Mouse (Mus musculus) forebrain, embryonic 14.5 days (tissue): Measurements from ENCODE around the gene P3h3. TPM values are rescaled to one million over a fixed set of nuclear protein-coding genes. Genes with fewer than 3 reads are reported as not detected.
"Not testable (repeated sequence)": the region's sequence is repeated elsewhere in the genome, so short reads cannot be mapped to it uniquely, and the experiment has no call there.

ENCODE experiments used
- ATAC-seq: fragments of 200-750 bp; cut with Nextera tagmentation; 2 replicates; pipeline ENCODE4 v1.8.0; 2017; ENCODE audit warnings: mild to moderate bottlenecking, moderate library complexity
- DNase-seq: peaks from one replicate; pipeline ENCODE4 v3.0.0-alpha.2; 2015; ENCODE audit warnings: low spot score
- H3K27ac ChIP-seq: fragments of 300-500 bp; sonication (generic); 2 replicates; pipeline ENCODE4 v1.5.1; 2014; ENCODE audit warnings: low read depth, mild to moderate bottlenecking, control low read depth, low read length, moderate library complexity
- H3K27me3 ChIP-seq: fragments of 300-500 bp; sonication (generic); replicated peaks from 2 replicates; pipeline ENCODE4 v1.6.1; 2014; ENCODE audit warnings: low read length, control low read depth, mixed read lengths; ENCODE audit not compliant: control insufficient read depth, insufficient read depth
- H3K36me3 ChIP-seq: fragments of 300-500 bp; sonication (generic); 2 replicates; pipeline ENCODE4 v1.6.1; 2014; ENCODE audit warnings: low read length, control low read depth; ENCODE audit not compliant: control insufficient read depth, insufficient read depth
- H3K4me1 ChIP-seq: fragments of 300-500 bp; sonication (generic); 2 replicates; pipeline ENCODE4 v1.6.1; 2014; ENCODE audit warnings: antibody characterized with exemption, low read length, control low read depth; ENCODE audit not compliant: control insufficient read depth, insufficient read depth
- H3K4me2 ChIP-seq: fragments of 300-500 bp; sonication (generic); 2 replicates; pipeline ENCODE4 v1.6.1; 2014; ENCODE audit warnings: mild to moderate bottlenecking, control low read depth, low read length
- H3K4me3 ChIP-seq: fragments of 300-500 bp; sonication (generic); 2 replicates; pipeline ENCODE4 v1.5.1; 2014; ENCODE audit warnings: low read depth, low read length, control low read depth
- H3K9ac ChIP-seq: fragments of 300-500 bp; sonication (generic); 2 replicates; pipeline ENCODE4 v1.6.1; 2014; ENCODE audit warnings: mild to moderate bottlenecking, low read length, control low read depth, moderate library complexity
- H3K9me3 ChIP-seq: fragments of 300-500 bp; sonication (generic); replicated peaks from 2 replicates; pipeline ENCODE4 v1.6.1; 2016; ENCODE audit warnings: low read length, control low read depth, mixed read lengths; ENCODE audit not compliant: control insufficient read depth
- WGBS: fragments of 180-500 bp; shearing (Covaris S2); extraction: QIAGEN DNeasy Blood & Tissue Kit; methylation state at CpG from one replicate; pipeline ENCODE4 v1.1.7; 2014; 5-methylcytosine and 5-hydroxymethylcytosine counted together
- polyA plus RNA-seq: library from polyadenylated mRNA; unstranded; fragments of >200 nt; fragmentation: Nextera tagmentation; extraction: Ambion mirVana; gene quantifications from 2 replicates; pipeline ENCODE4 v1.2.1, GENCODE M21; 2014

Gene P3h3
- polyA plus RNA-seq, 1 experiment from 2014 or later, result 6.2 TPM

DNA sequence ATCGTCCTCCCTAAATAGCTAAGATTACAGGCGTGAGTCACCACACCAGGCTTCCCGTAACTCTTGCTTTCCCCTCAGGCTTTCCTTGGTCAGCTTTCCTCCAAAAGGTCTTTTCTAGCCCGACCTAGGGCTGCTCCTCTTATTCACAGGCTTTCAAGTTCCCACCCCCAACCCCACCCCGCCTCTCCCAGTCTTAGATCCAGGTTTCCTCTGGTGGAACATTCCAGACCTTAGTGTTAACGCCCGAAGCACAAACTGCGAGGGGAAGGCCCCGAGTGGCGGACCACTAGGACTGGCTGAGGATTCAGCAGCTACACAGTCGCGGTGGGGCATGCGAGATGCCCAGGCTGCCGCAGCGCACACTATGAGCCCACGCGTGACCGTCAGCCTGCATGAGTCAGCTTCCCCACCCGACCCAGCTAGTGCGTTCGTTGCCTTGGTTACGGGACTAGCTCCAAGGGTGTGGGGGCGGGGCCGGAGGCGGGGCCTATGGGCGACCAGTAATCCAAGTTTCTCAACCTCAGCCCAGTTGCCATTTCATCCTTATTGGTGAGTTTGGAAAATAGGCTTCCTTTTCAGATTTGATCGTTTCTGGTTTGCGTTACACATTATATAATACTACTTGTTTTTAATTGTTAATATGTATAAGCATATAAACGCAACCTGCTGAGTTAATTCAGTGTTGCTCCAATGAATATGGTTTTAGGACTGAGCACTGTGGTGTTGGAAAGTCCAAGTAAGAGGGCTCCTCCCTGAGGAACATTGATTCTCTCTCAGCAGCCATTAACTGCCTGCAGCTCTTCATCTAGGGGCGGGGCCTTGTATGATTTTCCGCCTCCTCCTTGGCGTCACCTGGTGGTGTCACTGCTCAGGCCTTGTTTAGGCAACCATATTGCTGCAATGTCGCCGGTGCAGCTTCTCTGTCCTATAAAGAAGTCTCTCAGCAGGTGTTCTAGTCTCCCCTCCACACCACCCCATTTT lies 51.9 kb downstream of the P3h3 start:
- peak; percentile 96 for DNase-seq
- peak overlapping the region; percentile 30 for H3K4me3 ChIP-seq
- peak overlapping the region; percentile 31 for H3K27ac ChIP-seq
- 2% methylated on average over 34 of the region's 34 CpGs for WGBS
- H3K36me3 ChIP-seq, result 0 out of 2 replicates have a peak, but pooled peaks cover 7% of the 10 kb centered on the region
- H3K27me3 ChIP-seq, result no peaks in the 10 kb centered on the region
- H3K4me1 ChIP-seq, result peaks cover 11% of the 10 kb centered on the region
- no peaks in the 10 kb centered on the region for H3K9me3 ChIP-seq
- H3K4me2 ChIP-seq, result peak overlapping the region; percentile 60
- peak overlapping the region; percentile 47; the same call in 1 of the 2 replicates for H3K9ac ChIP-seq
- ATAC-seq, result peak; percentile 81

DNA sequence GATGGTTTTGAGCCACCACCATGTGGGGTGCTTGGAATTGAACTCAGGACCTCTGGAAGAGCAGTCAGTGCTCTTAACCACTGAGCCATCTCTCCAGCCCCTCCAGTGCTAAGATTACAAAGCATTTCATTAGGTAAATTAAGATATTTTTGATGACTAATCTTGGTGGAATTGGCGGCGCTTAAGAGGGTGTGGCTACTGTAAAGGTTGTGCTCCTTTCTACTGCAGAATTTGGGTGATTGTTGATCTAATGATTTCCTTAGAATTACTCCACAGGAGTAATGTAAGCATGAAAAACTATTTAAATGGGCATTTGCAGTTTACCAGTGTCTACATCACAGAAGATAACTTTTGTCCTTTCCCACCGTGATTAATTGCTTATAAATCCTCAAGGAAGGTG lies 53.2 kb downstream of the P3h3 start:
- H3K9ac ChIP-seq, result no peak overlapping the region
- H3K27ac ChIP-seq, result no peak overlapping the region
- H3K27me3 ChIP-seq, result no peaks in the 10 kb centered on the region
- WGBS, result 87% methylated on average over 3 of the region's 3 CpGs
- no peak overlapping the region for H3K4me2 ChIP-seq
- no peak overlapping the region for H3K4me3 ChIP-seq
- DNase-seq (no peak), ATAC-seq (no peak)
- no peaks in the 10 kb centered on the region for H3K9me3 ChIP-seq
- H3K4me1 ChIP-seq, result peaks cover 8% of the 10 kb centered on the region
- H3K36me3 ChIP-seq, result no peaks in the 10 kb centered on the region

DNA sequence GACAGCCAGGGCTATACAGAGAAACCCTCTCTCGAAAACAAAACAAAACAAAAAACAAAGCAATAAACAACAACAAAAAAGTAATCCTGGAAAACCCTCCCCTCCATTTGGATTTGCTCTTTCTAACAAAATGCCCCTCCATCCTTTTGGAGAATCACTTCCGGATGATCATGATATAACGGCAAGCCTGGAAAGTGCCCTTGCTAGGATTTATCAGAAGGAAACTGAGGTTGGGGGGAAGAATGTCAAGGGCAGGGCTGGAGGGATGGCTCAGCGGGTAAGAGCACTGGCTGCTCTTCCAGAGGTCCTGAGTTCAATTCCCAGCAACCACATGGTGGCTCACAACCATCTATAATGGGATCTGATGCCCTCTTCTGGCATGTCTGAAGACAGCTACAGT lies 53.9 kb downstream of the P3h3 start:
- not testable (repeated sequence) for H3K27ac ChIP-seq, H3K4me3 ChIP-seq, H3K36me3 ChIP-seq, DNase-seq, ATAC-seq, H3K9ac ChIP-seq, H3K27me3 ChIP-seq, H3K4me2 ChIP-seq, H3K9me3 ChIP-seq, H3K4me1 ChIP-seq
- WGBS, result 95% methylated on average over 4 of the region's 4 CpGs

DNA sequence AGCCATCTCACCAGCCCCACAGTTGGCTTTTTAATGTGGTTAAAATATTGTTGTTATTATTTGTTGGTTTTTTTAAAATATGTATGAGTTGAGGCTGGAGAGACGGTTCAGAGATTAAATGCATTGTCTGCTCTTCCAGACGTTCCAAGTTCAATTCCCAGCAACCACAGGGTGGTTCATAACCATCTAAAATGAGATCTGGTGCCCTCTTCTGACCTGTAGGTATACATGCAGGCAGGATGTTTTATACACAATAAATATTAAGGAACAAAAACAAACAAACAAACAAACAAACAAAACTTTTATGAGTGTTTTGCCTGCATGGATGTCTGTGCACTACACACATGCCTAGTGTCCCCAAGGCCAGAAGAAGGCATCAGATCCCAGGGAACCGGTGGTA lies 54.5 kb downstream of the P3h3 start:
- Histone ChIP-seq H3K36me3 (no peaks in the 10 kb centered on the region), H3K4me3 (no peak overlapping the region), H3K9ac (no peak overlapping the region), H3K4me2 (no peak overlapping the region), H3K4me1 (peaks cover 3% of the 10 kb centered on the region; the same call in 1 of the 2 replicates), H3K27me3 (no peaks in the 10 kb centered on the region), H3K27ac (no peak overlapping the region), H3K9me3 (no peaks in the 10 kb centered on the region)
- ATAC-seq, result no peak
- 79% methylated on average over 3 of the region's 3 CpGs for WGBS
- DNase-seq, result no peak

DNA sequence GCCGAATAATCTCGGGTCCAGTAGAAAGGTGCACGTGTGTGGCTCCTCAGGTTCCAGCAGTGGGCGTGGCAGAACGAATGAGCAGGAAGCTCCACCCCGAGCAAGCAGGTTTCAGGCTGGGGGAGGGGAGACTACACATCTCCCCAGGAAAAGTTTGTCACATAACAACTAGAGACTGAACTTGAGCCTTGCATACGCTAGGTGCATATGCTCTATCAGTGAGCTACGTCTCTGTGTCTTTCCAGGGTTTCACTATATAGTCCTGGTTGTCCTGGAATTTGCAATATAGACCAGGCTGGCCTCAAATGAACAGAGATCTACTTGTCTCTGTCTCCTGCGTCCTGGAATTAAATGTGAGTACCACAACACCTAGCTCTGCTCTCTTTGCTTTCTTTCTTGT lies 55.2 kb downstream of the P3h3 start:
- not testable (repeated sequence) for H3K36me3 ChIP-seq, H3K4me3 ChIP-seq, H3K4me2 ChIP-seq, DNase-seq, H3K9ac ChIP-seq, H3K4me1 ChIP-seq, ATAC-seq, H3K27ac ChIP-seq, H3K9me3 ChIP-seq, H3K27me3 ChIP-seq
- 20% methylated on average over 5 of the region's 9 CpGs for WGBS

DNA sequence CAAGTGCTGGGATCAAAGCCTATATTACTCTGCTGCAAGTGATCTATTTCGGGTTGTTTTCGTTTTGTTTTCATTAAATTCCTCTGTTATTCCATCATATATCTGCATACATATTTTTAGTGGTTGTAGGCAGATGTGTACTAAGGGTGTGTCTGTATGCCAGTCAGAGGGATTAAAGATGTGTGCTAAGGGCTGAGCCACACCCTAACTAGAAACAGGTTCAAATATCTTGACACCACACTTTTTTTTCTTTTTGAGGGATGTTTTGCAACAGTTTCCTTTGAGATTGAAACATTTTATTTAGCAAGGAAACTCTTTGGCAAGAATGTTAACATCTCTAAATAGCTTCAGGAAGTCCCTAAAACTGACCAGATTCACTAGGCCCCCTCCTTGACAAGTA lies 61.4 kb downstream of the P3h3 start:
- Histone ChIP-seq H3K9me3 (no peaks in the 10 kb centered on the region), H3K4me2 (no peak overlapping the region), H3K27ac (no peak overlapping the region), H3K4me3 (no peak overlapping the region), H3K36me3 (no peaks in the 10 kb centered on the region), H3K27me3 (no peaks in the 10 kb centered on the region), H3K4me1 (no peaks in the 10 kb centered on the region), H3K9ac (no peak overlapping the region)
- 92% methylated on average over 2 of the region's 2 CpGs for WGBS
- DNase-seq, result no peak
- no peak for ATAC-seq

DNA sequence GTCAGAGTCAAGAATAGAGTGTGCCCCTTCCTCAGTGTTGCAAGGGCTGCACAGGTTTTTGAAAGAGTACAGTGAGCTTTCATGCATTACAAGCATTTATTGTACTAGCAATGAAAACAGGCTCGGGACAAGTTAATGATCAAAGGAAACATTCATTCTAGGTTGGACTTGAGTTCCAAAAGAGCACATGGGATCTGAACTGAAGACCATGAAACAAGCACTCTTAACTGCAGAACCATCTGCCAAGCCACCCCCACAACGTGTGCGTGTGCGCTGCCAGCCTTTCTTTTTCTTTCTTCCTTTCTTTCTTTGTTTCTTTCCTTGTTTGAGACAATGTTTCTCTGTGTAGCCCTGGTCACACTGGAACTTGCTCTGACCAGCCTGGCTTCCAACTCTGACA lies 61.8 kb downstream of the P3h3 start:
- H3K4me2 ChIP-seq, result no peak overlapping the region
- no peak for DNase-seq
- H3K4me1 ChIP-seq, result no peaks in the 10 kb centered on the region
- no peaks in the 10 kb centered on the region for H3K36me3 ChIP-seq
- no peak overlapping the region for H3K4me3 ChIP-seq
- no peaks in the 10 kb centered on the region for H3K27me3 ChIP-seq
- no peak for ATAC-seq
- WGBS, result 48% methylated on average over 4 of the region's 4 CpGs
- no peaks in the 10 kb centered on the region for H3K9me3 ChIP-seq
- H3K9ac ChIP-seq, result no peak overlapping the region
- H3K27ac ChIP-seq, result no peak overlapping the region

DNA sequence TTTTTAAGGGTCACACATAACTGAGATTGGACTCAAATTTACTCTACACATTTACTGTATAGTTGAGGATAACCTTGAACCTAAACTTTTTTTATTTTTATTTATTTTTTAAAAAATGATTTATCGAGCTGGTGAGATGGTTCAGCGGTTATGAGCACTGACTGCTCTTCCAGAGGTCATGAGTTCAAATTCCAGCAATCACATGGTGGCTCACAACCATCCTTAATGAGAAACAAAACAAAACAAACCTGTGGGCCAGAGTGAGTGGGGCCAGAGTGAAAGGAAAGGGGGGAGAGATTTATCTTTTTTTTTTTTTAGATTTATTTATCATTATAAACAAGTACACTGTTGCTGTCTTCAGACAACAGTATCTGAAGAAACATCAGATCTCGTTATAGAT lies 65.6 kb downstream of the P3h3 start:
- no peak overlapping the region for H3K9ac ChIP-seq
- no peaks in the 10 kb centered on the region for H3K36me3 ChIP-seq
- no peaks in the 10 kb centered on the region for H3K4me1 ChIP-seq
- H3K4me2 ChIP-seq, result no peak overlapping the region
- no peak overlapping the region for H3K27ac ChIP-seq
- H3K27me3 ChIP-seq, result no peaks in the 10 kb centered on the region
- WGBS, result 87% methylated on average over 3 of the region's 3 CpGs
- ATAC-seq (no peak), DNase-seq (no peak)
- H3K9me3 ChIP-seq, result no peaks in the 10 kb centered on the region
- no peak overlapping the region for H3K4me3 ChIP-seq
